Mouse (Mus musculus) kidney, postnatal 0 days (tissue): ENCODE measurements around the gene Bcl2. TPM values are rescaled to one million over a fixed set of nuclear protein-coding genes. Genes with fewer than 3 reads are reported as not detected.

Experiments used
- ATAC-seq: fragments of 200-750 bp; cut with Nextera tagmentation; replicated peaks from 2 replicates; pipeline ENCODE4 v1.8.0; 2017; ENCODE audit warnings: low read depth, moderate number of reproducible peaks, moderate TSS enrichment, moderate library complexity; ENCODE audit not compliant: low FRiP score
- DNase-seq: peaks from one replicate; pipeline ENCODE4 v3.0.0-alpha.2; 2016; ENCODE audit warnings: low spot score
- H3K27ac ChIP-seq: fragments of 300-500 bp; sonication (generic); 2 replicates; pipeline ENCODE4 v1.5.1; 2014; ENCODE audit warnings: mild to moderate bottlenecking
- H3K27me3 ChIP-seq: fragments of 300-500 bp; sonication (generic); 2 replicates; pipeline ENCODE4 v1.6.1; 2014; ENCODE audit warnings: low read length, mixed read lengths; ENCODE audit not compliant: insufficient read depth
- H3K36me3 ChIP-seq: fragments of 300-500 bp; sonication (generic); 2 replicates; pipeline ENCODE4 v1.6.1; 2014; ENCODE audit warnings: low read length, mixed read lengths; ENCODE audit not compliant: insufficient read depth
- H3K4me1 ChIP-seq: fragments of 300-500 bp; sonication (generic); replicated peaks from 2 replicates; pipeline ENCODE4 v1.6.1; 2014; ENCODE audit warnings: antibody characterized with exemption, low read length, mixed read lengths; ENCODE audit not compliant: insufficient read depth
- H3K4me2 ChIP-seq: fragments of 300-500 bp; sonication (generic); 2 replicates; pipeline ENCODE4 v1.6.1; 2014; ENCODE audit warnings: mild to moderate bottlenecking, low read length, moderate library complexity, mixed read lengths
- H3K4me3 ChIP-seq: fragments of 300-500 bp; sonication (generic); replicated peaks from 2 replicates; pipeline ENCODE4 v1.5.1; 2014; ENCODE audit warnings: low read depth, low read length
- H3K9ac ChIP-seq: fragments of 300-500 bp; sonication (generic); 2 replicates; pipeline ENCODE4 v1.6.1; 2014; ENCODE audit warnings: low read depth, low read length
- H3K9me3 ChIP-seq: fragments of 300-500 bp; sonication (generic); replicated peaks from 2 replicates; pipeline ENCODE4 v1.6.1; 2016; ENCODE audit warnings: low read length, inconsistent platforms, mixed read lengths
- CTCF ChIP-seq: IDR thresholded peaks from 2 replicates; pipeline ENCODE4 v1.5.1; 2016; ENCODE audit warnings: antibody characterized with exemption, low read depth, mild to moderate bottlenecking, moderate library complexity
- WGBS: fragments of 180-500 bp; shearing (Covaris S2); extraction: QIAGEN DNeasy Blood & Tissue Kit; methylation state at CpG from one replicate; pipeline ENCODE4 v1.1.7; 2014; 5-methylcytosine and 5-hydroxymethylcytosine counted together
- polyA plus RNA-seq: library from polyadenylated mRNA; unstranded; fragments of >200 nt; fragmentation: Nextera tagmentation; extraction: Ambion mirVana; gene quantifications from 2 replicates; pipeline ENCODE4 v1.2.1, GENCODE M21; 2015

Gene Bcl2
- polyA plus RNA-seq, 1 experiment from 2014 or later, result 11.7 TPM

DNA sequence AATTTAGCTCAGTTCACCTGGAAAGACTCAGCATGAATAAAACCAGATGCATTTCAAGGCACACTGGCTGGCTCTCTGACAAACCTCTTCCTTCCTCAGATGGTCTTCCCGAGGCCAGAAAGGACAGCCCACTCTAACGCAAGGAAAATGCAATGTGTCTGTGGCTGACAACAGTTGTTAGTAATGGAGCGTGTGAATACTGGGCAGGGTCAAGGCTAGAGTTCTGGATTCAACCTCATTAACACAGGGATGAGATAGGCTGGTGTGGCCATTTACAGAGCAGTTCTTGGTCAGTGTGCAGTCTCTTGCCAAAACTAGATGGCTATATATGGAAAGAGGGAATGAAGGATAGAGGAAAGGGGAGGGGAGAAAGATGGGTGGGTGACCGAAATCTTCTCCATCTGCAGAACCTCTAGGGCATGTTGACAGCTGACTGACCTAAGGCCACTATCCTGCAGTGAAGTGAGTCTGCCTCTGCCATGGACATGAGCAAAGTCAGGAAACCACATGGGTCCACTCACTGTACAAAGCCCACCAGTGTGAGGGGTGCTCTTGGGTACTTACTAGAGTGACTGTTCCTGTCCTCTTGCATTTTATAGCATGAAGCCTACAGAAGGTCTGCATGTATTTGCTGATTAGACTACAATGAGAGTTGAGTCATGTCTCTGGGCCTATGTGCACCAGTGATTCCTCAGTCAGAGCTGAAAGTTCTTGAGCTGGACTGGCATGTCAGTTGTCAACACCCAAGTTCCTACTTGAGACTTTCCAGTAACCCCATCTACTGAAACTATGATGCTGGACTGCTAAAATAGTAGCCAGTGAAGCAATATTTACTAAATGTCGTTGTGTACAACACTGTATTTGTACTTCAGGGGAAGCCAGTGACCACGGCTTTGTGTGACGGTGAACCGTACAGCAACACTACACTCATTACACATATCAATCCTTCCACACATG is 159.9 kb downstream of the Bcl2 start:
- H3K4me1 ChIP-seq, result peaks cover 5% of the 10 kb centered on the region; the same call in 1 of the 2 replicates
- TF ChIP-seq CTCF, result no peak
- WGBS, result 76% methylated on average over 8 of the region's 8 CpGs
- ATAC-seq (no peak), DNase-seq (no peak)
- no peak overlapping the region for H3K4me3 ChIP-seq
- no peak overlapping the region for H3K4me2 ChIP-seq
- no peaks in the 10 kb centered on the region for H3K27me3 ChIP-seq
- H3K9me3 ChIP-seq, result no peaks in the 10 kb centered on the region
- H3K36me3 ChIP-seq, result no peaks in the 10 kb centered on the region
- no peak overlapping the region for H3K9ac ChIP-seq
- H3K27ac ChIP-seq, result no peak overlapping the region

GRCm38 (mm10) chr1:106552856-106553255 is 161.2 kb downstream of the Bcl2 start:
- H3K4me1 ChIP-seq, result peaks cover 5% of the 10 kb centered on the region; the same call in 1 of the 2 replicates
- 62% methylated on average over 7 of the region's 7 CpGs for WGBS

GRCm38 (mm10) chr1:106550580-106550979 is 163.5 kb downstream of the Bcl2 start:
- no peak for DNase-seq
- Histone ChIP-seq H3K4me3 (no peak overlapping the region), H3K36me3 (no peaks in the 10 kb centered on the region), H3K27ac (no peak overlapping the region), H3K4me2 (no peak overlapping the region), H3K27me3 (no peaks in the 10 kb centered on the region), H3K9ac (no peak overlapping the region), H3K4me1 (peaks cover 5% of the 10 kb centered on the region; the same call in 1 of the 2 replicates), H3K9me3 (no peaks in the 10 kb centered on the region)
- WGBS, result 88% methylated on average over 3 of the region's 3 CpGs
- no peak for ATAC-seq
- no peak; the same call in 1 of the 2 replicates for TF ChIP-seq CTCF

More at GRCm38 (mm10) chr1:106552856-106553255, 161.2 kb downstream of the Bcl2 start:
- Histone ChIP-seq H3K4me2 (no peak overlapping the region), H3K9me3 (no peaks in the 10 kb centered on the region), H3K27me3 (no peaks in the 10 kb centered on the region), H3K27ac (no peak overlapping the region), H3K9ac (no peak overlapping the region), H3K36me3 (no peaks in the 10 kb centered on the region), H3K4me3 (no peak overlapping the region)
- DNase-seq, result peak; percentile 52
- no peak for TF ChIP-seq CTCF
- ATAC-seq, result peak; percentile 52; the same call in 1 of the 2 replicates

DNA sequence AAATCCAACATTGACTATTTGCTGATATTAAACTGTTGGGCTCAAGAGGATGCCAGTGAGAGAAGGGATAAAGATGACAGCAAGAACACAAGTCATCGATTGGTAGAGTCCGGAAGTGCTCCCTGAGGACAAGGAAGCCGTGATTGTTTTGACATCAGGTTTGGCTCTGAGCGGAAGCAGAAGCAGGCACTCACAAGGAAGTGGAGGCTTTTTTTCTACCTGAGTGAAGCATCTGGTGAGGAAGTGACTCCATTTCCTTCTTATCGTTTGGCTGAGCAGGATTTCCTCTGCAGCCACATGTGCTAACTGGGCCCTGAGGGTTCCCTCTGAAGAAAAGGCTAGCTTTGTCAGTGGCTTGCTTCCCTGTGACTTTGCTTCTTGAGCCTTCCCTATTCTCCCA is 165.0 kb downstream of the Bcl2 start:
- DNase-seq (peak; percentile 27), ATAC-seq (no peak)
- TF ChIP-seq CTCF, result no peak
- H3K4me2 ChIP-seq, result no peak overlapping the region
- peaks cover 5% of the 10 kb centered on the region; the same call in 1 of the 2 replicates for H3K4me1 ChIP-seq
- 70% methylated on average over 5 of the region's 5 CpGs for WGBS
- H3K9me3 ChIP-seq, result no peaks in the 10 kb centered on the region
- peak overlapping the region; percentile 72 for H3K27ac ChIP-seq
- no peaks in the 10 kb centered on the region for H3K36me3 ChIP-seq
- H3K27me3 ChIP-seq, result no peaks in the 10 kb centered on the region
- H3K9ac ChIP-seq, result no peak overlapping the region
- H3K4me3 ChIP-seq, result no peak overlapping the region

DNA sequence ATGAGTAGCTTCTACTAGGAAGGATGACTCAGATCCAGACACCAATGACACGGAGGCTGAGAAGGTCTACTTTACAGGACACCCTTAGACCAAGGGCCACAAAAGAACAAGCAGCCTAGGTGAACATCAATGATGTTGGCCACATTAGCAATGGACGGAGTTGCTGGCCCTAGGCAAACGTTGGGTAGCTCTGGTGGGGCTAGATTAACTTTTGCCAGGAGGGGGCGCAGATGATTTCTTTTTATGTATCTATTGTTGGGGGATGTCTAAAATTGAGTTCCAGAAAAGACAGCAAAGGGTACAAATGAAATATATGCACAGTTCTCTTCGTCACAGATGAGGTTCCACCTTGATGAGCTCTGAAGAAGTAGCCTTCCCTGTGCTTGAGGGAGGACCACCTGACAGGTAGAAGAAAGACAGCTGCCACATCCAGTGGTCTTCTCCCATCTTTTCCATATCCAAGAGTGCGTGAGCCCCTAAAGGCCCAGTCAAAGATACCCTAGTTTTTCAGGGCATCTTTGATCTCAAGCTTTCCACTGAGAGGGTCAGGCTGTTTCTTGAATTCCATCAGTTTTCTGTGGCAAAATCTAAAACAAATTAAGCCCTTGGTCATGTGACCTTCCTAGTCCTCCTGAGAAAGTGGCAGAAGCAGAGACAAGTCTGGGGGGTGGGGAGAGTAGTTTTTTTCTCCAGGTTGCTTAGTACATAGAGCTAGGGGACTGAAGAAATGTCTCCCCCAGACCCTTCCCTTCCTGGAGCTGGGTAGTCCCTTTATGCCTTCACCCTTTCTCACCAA is 169.1 kb downstream of the Bcl2 start:
- H3K27ac ChIP-seq, result no peak overlapping the region
- H3K9me3 ChIP-seq, result no peaks in the 10 kb centered on the region
- WGBS, result 64% methylated on average over 6 of the region's 6 CpGs
- no peaks in the 10 kb centered on the region for H3K36me3 ChIP-seq
- TF ChIP-seq CTCF, result peak; percentile 70
- H3K4me3 ChIP-seq, result no peak overlapping the region
- H3K4me1 ChIP-seq, result peaks cover 4% of the 10 kb centered on the region; the same call in 1 of the 2 replicates
- no peaks in the 10 kb centered on the region for H3K27me3 ChIP-seq
- DNase-seq, result peak; percentile 64
- H3K9ac ChIP-seq, result no peak overlapping the region
- no peak for ATAC-seq
- no peak overlapping the region for H3K4me2 ChIP-seq

DNA sequence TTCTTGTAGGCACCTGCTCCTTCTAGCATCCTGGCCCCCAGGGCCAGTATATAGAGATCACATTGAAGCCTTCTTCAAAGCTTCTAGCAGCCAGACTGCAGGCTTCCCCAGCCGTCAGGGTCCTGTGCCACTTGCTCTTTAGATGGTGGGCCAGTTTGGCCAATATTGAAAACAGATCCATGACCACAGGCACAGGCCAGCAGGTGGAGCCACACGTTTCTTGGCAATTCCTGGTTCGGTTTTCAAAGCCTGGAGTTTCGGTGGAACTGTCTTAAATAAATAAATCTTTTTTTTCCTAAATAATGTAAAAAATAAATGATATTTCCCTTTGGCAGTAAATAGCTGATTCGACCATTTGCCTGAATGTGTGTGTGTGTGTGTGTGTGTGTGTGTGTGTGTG is 171.3 kb downstream of the Bcl2 start:
- Histone ChIP-seq H3K4me1 (no peaks in the 10 kb centered on the region; the same call in 1 of the 2 replicates), H3K9ac (no peak overlapping the region), H3K4me3 (no peak overlapping the region), H3K36me3 (no peaks in the 10 kb centered on the region), H3K9me3 (no peaks in the 10 kb centered on the region), H3K27ac (no peak overlapping the region), H3K4me2 (no peak overlapping the region), H3K27me3 (no peaks in the 10 kb centered on the region)
- ATAC-seq (no peak), DNase-seq (peak; percentile 68)
- peak; percentile 75 for TF ChIP-seq CTCF
- WGBS, result 37% methylated on average over 5 of the region's 5 CpGs
